Mouse (Mus musculus) ES-Bruce4 (cell line): ENCODE results near the gene Kirrel3.

Source experiments
- EP300 ChIP-seq: IDR thresholded peaks from 2 replicates; pipeline ENCODE4 v1.6.1; 2011; ENCODE audit warnings: low read depth, low read length; ENCODE audit not compliant: insufficient read depth
- POLR2A ChIP-seq: IDR thresholded peaks from one replicate; pipeline ENCODE4 v1.8.1; 2011; ENCODE audit warnings: low read length; ENCODE audit not compliant: insufficient read depth

- TF ChIP-seq POLR2A, result no peak
- TF ChIP-seq EP300, result no peak
Measured at GRCm38 (mm10) chr9:34739431-34739830, 253.7 kb downstream of the Kirrel3 start.
